Comparison of ENCODE assay signal across 8 mouse cellular contexts in genomic region chr2:21940797-21941487, GRCm38 (mm10).
DNase-seq lines count a peak whose midpoint lies in the region; ATAC-seq and TF ChIP-seq lines count a peak whose summit lies in the region.

No protein-coding gene starts in this region.

- no peaks in the 10 kb centered on the region for H3K36me3 ChIP-seq in neural tube, embryonic 11.5 days (ENCODE audit: control insufficient read depth, insufficient read depth, low read length)
- H3K36me3 ChIP-seq in neural tube, embryonic 13.5 days = no peaks in the 10 kb centered on the region

- no peak overlapping the region for H3K9ac ChIP-seq in neural tube, embryonic 11.5 days (ENCODE audit: low read length)
- H3K9ac ChIP-seq in neural tube, embryonic 13.5 days = no peak overlapping the region

- ATAC-seq in neural tube, embryonic 11.5 days (ENCODE audit: insufficient read depth, low FRiP score, low TSS enrichment) = peak; percentile 71
- ATAC-seq in neural tube, embryonic 13.5 days (ENCODE audit: low read depth) = peak; percentile 74; the same call in 1 of the 2 replicates

- peak; percentile 42 to 53 for DNase-seq in cerebellum, postnatal 14 days
- no peak for DNase-seq in cerebellum, adult 9-11 months
- peak; percentile 32 for DNase-seq in neural tube, embryonic 11.5 days (ENCODE audit: low spot score)
- DNase-seq in neural tube, embryonic 10.5 days (ENCODE audit: extremely low spot score, low spot score) = no peak
- DNase-seq in fibroblast of lung, adult 2 months (ENCODE audit: low read depth) = peak; percentile 60
- peak; percentile 45 to 60 for DNase-seq in layer of hippocampus, adult 2 months (ENCODE audit: low spot score in 2 of 2)
- DNase-seq in right cerebral cortex, postnatal 4 days = no peak

- TF ChIP-seq CTCF in layer of hippocampus, adult 2 months (conservative IDR thresholded peaks at IDR 0.05) = peak; percentile 90

- H3K27me3 ChIP-seq in neural tube, embryonic 11.5 days (ENCODE audit: control insufficient read depth, insufficient read depth, low read length) = no peaks in the 10 kb centered on the region
- H3K27me3 ChIP-seq in neural tube, embryonic 13.5 days = no peaks in the 10 kb centered on the region

- no peaks in the 10 kb centered on the region for H3K4me1 ChIP-seq in neural tube, embryonic 11.5 days (ENCODE audit: control insufficient read depth, insufficient read depth, low read length)
- no peaks in the 10 kb centered on the region for H3K4me1 ChIP-seq in neural tube, embryonic 13.5 days (replicated peaks)

- H3K4me3 ChIP-seq in neural tube, embryonic 11.5 days (ENCODE audit: low read depth, low read length) = no peak overlapping the region
- no peak overlapping the region for H3K4me3 ChIP-seq in layer of hippocampus, adult 2 months
- H3K4me3 ChIP-seq in neural tube, embryonic 13.5 days = no peak overlapping the region

- 50% methylated on average over 4 of the region's 4 CpGs for WGBS in neural tube, embryonic 11.5 days
- WGBS in neural tube, embryonic 13.5 days = 50% methylated on average over 4 of the region's 4 CpGs

- no peaks in the 10 kb centered on the region for H3K9me3 ChIP-seq in neural tube, embryonic 11.5 days (ENCODE audit: control insufficient read depth, low read length)
- H3K9me3 ChIP-seq in neural tube, embryonic 13.5 days = no peaks in the 10 kb centered on the region

- H3K27ac ChIP-seq in neural tube, embryonic 11.5 days (ENCODE audit: low read depth, low read length) = no peak overlapping the region
- H3K27ac ChIP-seq in layer of hippocampus, adult 2 months = no peak overlapping the region
- no peak overlapping the region for H3K27ac ChIP-seq in neural tube, embryonic 13.5 days (replicated peaks)

- H3K4me2 ChIP-seq in neural tube, embryonic 11.5 days (ENCODE audit: low read depth) = no peak overlapping the region
- no peak overlapping the region for H3K4me2 ChIP-seq in neural tube, embryonic 13.5 days

Comparison
In these comparisons a context has a peak if more than half of its experiments do, and no peak if none do; other contexts are left out.
1. DNase-seq: peak in cerebellum, postnatal 14 days (2 of 2), neural tube, embryonic 11.5 days (single experiment), fibroblast of lung, adult 2 months (single experiment) and layer of hippocampus, adult 2 months (2 of 2); none in cerebellum, adult 9-11 months (single experiment), neural tube, embryonic 10.5 days (single experiment) and right cerebral cortex, postnatal 4 days (single experiment).